Mouse (Mus musculus) kidney, embryonic 14.5 days (tissue): Measurements from ENCODE around the gene Olfr1396. TPM values are rescaled to one million over a fixed set of nuclear protein-coding genes. Genes with fewer than 3 reads are reported as not detected.

ENCODE experiments used
- ATAC-seq: fragments of 200-750 bp; cut with Nextera tagmentation; 2 replicates; pipeline ENCODE4 v1.8.0; 2017; ENCODE audit warnings: moderate number of reproducible peaks, mild to moderate bottlenecking, moderate TSS enrichment, moderate library complexity; ENCODE audit not compliant: low FRiP score, low TSS enrichment
- H3K27ac ChIP-seq: fragments of 300-500 bp; sonication (generic); 2 replicates; pipeline ENCODE4 v1.5.1; 2014; ENCODE audit warnings: low read depth, mild to moderate bottlenecking, low read length, moderate library complexity, mixed read lengths
- H3K27me3 ChIP-seq: fragments of 300-500 bp; sonication (generic); 2 replicates; pipeline ENCODE4 v1.6.1; 2014; ENCODE audit warnings: mild to moderate bottlenecking, low read length; ENCODE audit not compliant: control insufficient read depth, insufficient read depth
- H3K36me3 ChIP-seq: fragments of 300-500 bp; sonication (generic); 2 replicates; pipeline ENCODE4 v1.6.1; 2014; ENCODE audit warnings: low read length, mixed read lengths; ENCODE audit not compliant: control insufficient read depth, insufficient read depth
- H3K4me1 ChIP-seq: fragments of 300-500 bp; sonication (generic); 2 replicates; pipeline ENCODE4 v1.6.1; 2014; ENCODE audit warnings: low read length, mixed read lengths; ENCODE audit not compliant: control insufficient read depth, insufficient read depth
- H3K4me2 ChIP-seq: fragments of 300-500 bp; sonication (generic); replicated peaks from 2 replicates; pipeline ENCODE4 v1.6.1; 2014; ENCODE audit warnings: low read depth, mild to moderate bottlenecking, low read length
- H3K4me3 ChIP-seq: fragments of 300-500 bp; sonication (generic); 2 replicates; pipeline ENCODE4 v1.5.1; 2014; ENCODE audit warnings: mild to moderate bottlenecking, low read length
- H3K9ac ChIP-seq: fragments of 300-500 bp; sonication (generic); 2 replicates; pipeline ENCODE4 v1.6.1; 2014; ENCODE audit warnings: low read depth, mild to moderate bottlenecking, low read length, moderate library complexity
- H3K9me3 ChIP-seq: fragments of 300-500 bp; sonication (generic); 2 replicates; pipeline ENCODE4 v1.6.1; 2016; ENCODE audit warnings: low read length; ENCODE audit not compliant: control insufficient read depth
- WGBS: fragments of 180-500 bp; shearing (Covaris S2); extraction: QIAGEN DNeasy Blood & Tissue Kit; methylation state at CpG from one replicate; pipeline ENCODE4 v1.1.7; 2014; 5-methylcytosine and 5-hydroxymethylcytosine counted together
- polyA plus RNA-seq: library from polyadenylated mRNA; unstranded; fragments of >200 nt; fragmentation: Nextera tagmentation; extraction: Ambion mirVana; gene quantifications from 2 replicates; pipeline ENCODE4 v1.2.1, GENCODE M21; 2014

Gene Olfr1396
- polyA plus RNA-seq, 1 experiment from 2014 or later, result not detected

GRCm38 (mm10) chr11:49084875-49085274, 29.8 kb downstream of the Olfr1396 start:
- H3K4me2 ChIP-seq, result no peak overlapping the region
- H3K27ac ChIP-seq, result no peak overlapping the region
- H3K27me3 ChIP-seq, result no peaks in the 10 kb centered on the region
- 42% methylated on average over 3 of the region's 3 CpGs for WGBS
- H3K4me3 ChIP-seq, result no peak overlapping the region
- ATAC-seq, result no peak
- H3K9me3 ChIP-seq, result no peaks in the 10 kb centered on the region
- H3K36me3 ChIP-seq, result no peaks in the 10 kb centered on the region
- H3K4me1 ChIP-seq, result 0 out of 2 replicates have a peak, but pooled peaks cover 3% of the 10 kb centered on the region
- H3K9ac ChIP-seq, result no peak overlapping the region

- ATAC-seq, result no peak
- 68% methylated on average over 1 of the region's 1 CpGs for WGBS
Measured at GRCm38 (mm10) chr11:49084385-49084784, 30.3 kb downstream of the Olfr1396 start.

GRCm38 (mm10) chr11:49083808-49084207, 30.9 kb downstream of the Olfr1396 start:
- H3K27me3 ChIP-seq, result no peaks in the 10 kb centered on the region
- WGBS, result 76% methylated on average over 3 of the region's 3 CpGs

More at GRCm38 (mm10) chr11:49084385-49084784, 30.3 kb downstream of the Olfr1396 start:
- Histone ChIP-seq H3K9me3 (no peaks in the 10 kb centered on the region), H3K4me1 (0 out of 2 replicates have a peak, but pooled peaks cover 3% of the 10 kb centered on the region), H3K4me2 (no peak overlapping the region), H3K27me3 (no peaks in the 10 kb centered on the region), H3K4me3 (no peak overlapping the region), H3K36me3 (no peaks in the 10 kb centered on the region), H3K9ac (no peak overlapping the region), H3K27ac (no peak overlapping the region)

GRCm38 (mm10) chr11:49083146-49083545, 31.5 kb downstream of the Olfr1396 start:
- no peak overlapping the region for H3K27ac ChIP-seq
- H3K9ac ChIP-seq, result no peak overlapping the region
- ATAC-seq, result no peak
- H3K4me3 ChIP-seq, result no peak overlapping the region
- WGBS, result 93% methylated on average over 1 of the region's 1 CpGs
- H3K4me1 ChIP-seq, result 0 out of 2 replicates have a peak, but pooled peaks cover 3% of the 10 kb centered on the region
- no peaks in the 10 kb centered on the region for H3K36me3 ChIP-seq
- H3K27me3 ChIP-seq, result no peaks in the 10 kb centered on the region
- H3K9me3 ChIP-seq, result no peaks in the 10 kb centered on the region
- no peak overlapping the region for H3K4me2 ChIP-seq

More at GRCm38 (mm10) chr11:49083808-49084207, 30.9 kb downstream of the Olfr1396 start:
- ATAC-seq, result no peak
- H3K9me3 ChIP-seq, result no peaks in the 10 kb centered on the region
- no peak overlapping the region for H3K4me2 ChIP-seq
- no peak overlapping the region for H3K9ac ChIP-seq
- no peak overlapping the region for H3K4me3 ChIP-seq
- H3K4me1 ChIP-seq, result 0 out of 2 replicates have a peak, but pooled peaks cover 3% of the 10 kb centered on the region
- H3K27ac ChIP-seq, result no peak overlapping the region
- H3K36me3 ChIP-seq, result no peaks in the 10 kb centered on the region

GRCm38 (mm10) chr11:49081886-49082285, 32.8 kb downstream of the Olfr1396 start:
- no peaks in the 10 kb centered on the region for H3K9me3 ChIP-seq
- H3K27ac ChIP-seq, result no peak overlapping the region
- H3K4me3 ChIP-seq, result no peak overlapping the region
- no peak overlapping the region for H3K4me2 ChIP-seq
- WGBS, result 67% methylated on average over 3 of the region's 3 CpGs
- no peaks in the 10 kb centered on the region for H3K27me3 ChIP-seq
- no peaks in the 10 kb centered on the region for H3K36me3 ChIP-seq
- no peak overlapping the region for H3K9ac ChIP-seq
- H3K4me1 ChIP-seq, result no peaks in the 10 kb centered on the region
- no peak for ATAC-seq

- H3K4me1 ChIP-seq, result no peaks in the 10 kb centered on the region
- no peaks in the 10 kb centered on the region for H3K27me3 ChIP-seq
- no peak overlapping the region for H3K4me2 ChIP-seq
- no peaks in the 10 kb centered on the region for H3K9me3 ChIP-seq
- ATAC-seq, result no peak
- no peak overlapping the region for H3K27ac ChIP-seq
- H3K4me3 ChIP-seq, result no peak overlapping the region
- no peaks in the 10 kb centered on the region for H3K36me3 ChIP-seq
- 73% methylated on average over 4 of the region's 4 CpGs for WGBS
- H3K9ac ChIP-seq, result no peak overlapping the region
Measured at GRCm38 (mm10) chr11:49081356-49081755, 33.3 kb downstream of the Olfr1396 start.

GRCm38 (mm10) chr11:49080636-49081035, 34.0 kb downstream of the Olfr1396 start:
- H3K9me3 ChIP-seq, result no peaks in the 10 kb centered on the region
- WGBS, result 91% methylated on average over 1 of the region's 1 CpGs
- no peaks in the 10 kb centered on the region for H3K36me3 ChIP-seq
- H3K9ac ChIP-seq, result no peak overlapping the region
- no peak overlapping the region for H3K4me3 ChIP-seq
- ATAC-seq, result no peak
- H3K4me2 ChIP-seq, result no peak overlapping the region
- H3K27ac ChIP-seq, result no peak overlapping the region
- H3K4me1 ChIP-seq, result no peaks in the 10 kb centered on the region
- H3K27me3 ChIP-seq, result no peaks in the 10 kb centered on the region

- H3K4me3 ChIP-seq, result no peak overlapping the region
- no peak overlapping the region for H3K9ac ChIP-seq
- H3K9me3 ChIP-seq, result no peaks in the 10 kb centered on the region
- no peak overlapping the region for H3K27ac ChIP-seq
- H3K4me1 ChIP-seq, result no peaks in the 10 kb centered on the region
- H3K36me3 ChIP-seq, result no peaks in the 10 kb centered on the region
- WGBS, result 78% methylated on average over 3 of the region's 3 CpGs
- no peak overlapping the region for H3K4me2 ChIP-seq
- no peak for ATAC-seq
- no peaks in the 10 kb centered on the region for H3K27me3 ChIP-seq
Measured at GRCm38 (mm10) chr11:49078719-49079118, 36.0 kb downstream of the Olfr1396 start.

- Histone ChIP-seq H3K4me1 (no peaks in the 10 kb centered on the region), H3K4me2 (no peak overlapping the region), H3K9me3 (no peaks in the 10 kb centered on the region), H3K27me3 (no peaks in the 10 kb centered on the region), H3K9ac (no peak overlapping the region), H3K4me3 (no peak overlapping the region), H3K27ac (no peak overlapping the region), H3K36me3 (no peaks in the 10 kb centered on the region)
- 78% methylated on average over 1 of the region's 1 CpGs for whole genome bisulfite sequencing
- ATAC-seq, result no peak
Measured at GRCm38 (mm10) chr11:49077012-49077411, 37.7 kb downstream of the Olfr1396 start.
